Mouse (Mus musculus) stomach, embryonic 14.5 days (tissue): ENCODE measurements at regions not wholly inside any gene's neighbourhood (a gene's known extent, or its start where the extent isn't known, plus 50 kb on each side); places are given as distances from the start of the nearest gene placed in this dataset.

Experiments used
- ATAC-seq: fragments of 200-750 bp; cut with Nextera tagmentation; 2 replicates; pipeline ENCODE4 v1.8.0; 2017; ENCODE audit warnings: low read depth, moderate TSS enrichment; ENCODE audit not compliant: insufficient number of reproducible peaks, insufficient read depth, low FRiP score
- H3K27ac ChIP-seq: fragments of 300-500 bp; sonication (generic); 2 replicates; pipeline ENCODE4 v1.5.1; 2014; ENCODE audit warnings: mild to moderate bottlenecking, low read length, moderate library complexity, mixed read lengths
- H3K27me3 ChIP-seq: fragments of 300-500 bp; sonication (generic); 2 replicates; pipeline ENCODE4 v1.6.1; 2014; ENCODE audit warnings: low read length, control low read depth, mixed read lengths; ENCODE audit not compliant: control insufficient read depth, insufficient read depth
- H3K36me3 ChIP-seq: fragments of 300-500 bp; sonication (generic); 2 replicates; pipeline ENCODE4 v1.6.1; 2014; ENCODE audit warnings: mild to moderate bottlenecking, control low read depth, low read length, moderate library complexity, mixed read lengths; ENCODE audit not compliant: control insufficient read depth, insufficient read depth
- H3K4me1 ChIP-seq: fragments of 300-500 bp; sonication (generic); 2 replicates; pipeline ENCODE4 v1.6.1; 2014; ENCODE audit warnings: low read length, control low read depth, mixed read lengths; ENCODE audit not compliant: control insufficient read depth, insufficient read depth
- H3K4me2 ChIP-seq: fragments of 300-500 bp; sonication (generic); replicated peaks from 2 replicates; pipeline ENCODE4 v1.6.1; 2014; ENCODE audit warnings: low read depth, low read length, control low read depth
- H3K4me3 ChIP-seq: fragments of 300-500 bp; sonication (generic); 2 replicates; pipeline ENCODE4 v1.5.1; 2014; ENCODE audit warnings: low read depth, low read length, control low read depth
- H3K9ac ChIP-seq: fragments of 300-500 bp; sonication (generic); replicated peaks from 2 replicates; pipeline ENCODE4 v1.6.1; 2014; ENCODE audit warnings: low read depth, mild to moderate bottlenecking, control low read depth, low read length, moderate library complexity, mixed read lengths
- H3K9me3 ChIP-seq: fragments of 300-500 bp; sonication (generic); 2 replicates; pipeline ENCODE4 v1.6.1; 2016; ENCODE audit warnings: low read depth, low read length, control low read depth; ENCODE audit not compliant: control insufficient read depth
- WGBS: fragments of 180-500 bp; shearing (Covaris S2); extraction: QIAGEN DNeasy Blood & Tissue Kit; methylation state at CpG from one replicate; pipeline ENCODE4 v1.1.7; 2014; 5-methylcytosine and 5-hydroxymethylcytosine counted together

DNA sequence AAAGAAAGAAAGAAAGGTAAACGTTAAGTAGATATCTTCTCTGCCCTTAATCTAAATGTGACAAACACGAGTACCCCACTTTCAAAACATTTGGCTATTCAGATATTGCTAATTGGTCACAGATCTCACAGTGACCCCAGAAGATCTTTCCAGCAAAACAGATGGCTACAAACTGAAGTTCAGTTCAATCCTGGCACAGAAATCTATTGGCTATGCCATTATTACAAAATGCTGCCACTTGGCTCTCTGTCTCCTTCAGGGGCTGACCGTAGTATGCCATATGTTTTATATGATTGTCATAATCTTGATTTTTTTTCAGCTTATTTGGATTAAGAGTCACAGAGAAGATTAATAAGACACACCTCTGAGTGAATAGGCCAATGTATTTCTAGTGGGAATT is 873.2 kb downstream of the Slc22a22 start:
- 90% methylated on average over 3 of the region's 3 CpGs for WGBS
- no peaks in the 10 kb centered on the region for H3K4me1 ChIP-seq
- no peak overlapping the region for H3K4me2 ChIP-seq
- no peak overlapping the region for H3K4me3 ChIP-seq
- H3K36me3 ChIP-seq: no peaks in the 10 kb centered on the region
- H3K27me3 ChIP-seq: no peaks in the 10 kb centered on the region
- H3K9ac ChIP-seq: no peak overlapping the region
- H3K9me3 ChIP-seq: no peaks in the 10 kb centered on the region
- ATAC-seq: no peak
- no peak overlapping the region for H3K27ac ChIP-seq

DNA sequence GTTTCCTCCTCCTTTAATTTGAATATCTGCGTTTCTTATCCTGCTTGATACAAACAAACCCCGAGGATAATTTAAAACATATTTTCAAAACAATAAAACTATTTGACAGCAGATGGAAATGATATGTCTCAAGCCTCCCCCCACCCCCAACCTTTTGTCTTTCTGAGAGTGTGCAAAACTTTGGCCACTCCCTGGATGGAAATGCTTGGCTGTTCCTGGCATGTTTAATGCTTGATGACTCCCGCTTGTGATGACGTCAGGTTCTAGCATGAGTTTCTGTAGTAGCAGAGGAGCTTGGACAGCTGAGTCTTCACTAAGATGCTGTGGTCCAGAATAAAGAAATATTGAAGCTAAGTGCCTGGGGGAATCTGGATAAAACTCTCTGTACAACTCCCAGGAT is 884.8 kb downstream of the Slc22a22 start:
- Histone ChIP-seq H3K27ac (no peak overlapping the region), H3K9me3 (no peaks in the 10 kb centered on the region), H3K4me2 (no peak overlapping the region), H3K27me3 (no peaks in the 10 kb centered on the region), H3K36me3 (no peaks in the 10 kb centered on the region), H3K9ac (no peak overlapping the region), H3K4me3 (no peak overlapping the region), H3K4me1 (no peaks in the 10 kb centered on the region)
- ATAC-seq: no peak
- WGBS: 73% methylated on average over 4 of the region's 4 CpGs

DNA sequence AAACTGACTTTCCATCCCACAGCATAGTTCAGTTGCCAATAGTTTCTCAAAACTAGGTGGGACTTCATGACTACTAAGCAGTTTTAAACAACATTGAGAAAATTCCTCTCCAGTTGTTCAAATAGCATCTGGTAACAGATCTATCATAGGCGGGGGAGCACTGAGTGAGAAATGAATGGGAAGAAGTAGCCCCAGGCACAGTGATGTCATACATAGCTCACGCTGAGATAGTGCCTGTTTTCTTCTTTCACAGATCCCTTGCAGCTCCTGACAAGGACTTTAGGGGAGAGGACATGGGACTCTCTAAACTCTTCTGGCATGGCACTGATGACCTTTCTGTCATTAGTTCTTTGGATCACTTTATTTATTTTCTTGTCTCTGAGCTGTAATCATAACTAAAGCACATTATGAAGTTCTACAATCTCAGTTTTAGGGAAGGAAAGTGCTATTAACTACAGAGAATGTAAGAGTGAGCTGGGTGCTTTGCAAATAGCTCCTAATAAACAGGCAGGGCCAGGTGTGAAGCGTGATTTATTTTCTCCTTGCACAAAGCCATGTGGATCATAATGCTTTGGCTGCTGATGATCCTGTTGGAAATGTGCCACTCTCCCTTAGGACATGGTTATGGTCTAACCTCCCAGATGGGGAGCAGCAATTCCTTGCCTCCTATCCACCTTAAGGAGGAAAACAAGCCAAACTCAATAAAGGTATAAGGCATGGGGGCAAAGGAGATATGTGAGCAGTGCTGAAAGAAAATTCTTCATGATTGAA is 896.5 kb downstream of the Slc22a22 start:
- no peak overlapping the region for H3K27ac ChIP-seq
- 59% methylated on average over 3 of the region's 3 CpGs for WGBS
- no peak for ATAC-seq
- H3K4me1 ChIP-seq: no peaks in the 10 kb centered on the region
- H3K36me3 ChIP-seq: no peaks in the 10 kb centered on the region
- H3K27me3 ChIP-seq: no peaks in the 10 kb centered on the region
- no peaks in the 10 kb centered on the region for H3K9me3 ChIP-seq
- H3K4me3 ChIP-seq: no peak overlapping the region
- H3K9ac ChIP-seq: no peak overlapping the region
- H3K4me2 ChIP-seq: no peak overlapping the region

- no peak overlapping the region for H3K4me3 ChIP-seq
- no peak overlapping the region for H3K4me2 ChIP-seq
- no peak overlapping the region for H3K27ac ChIP-seq
- no peaks in the 10 kb centered on the region for H3K9me3 ChIP-seq
- H3K36me3 ChIP-seq: no peaks in the 10 kb centered on the region
- H3K27me3 ChIP-seq: no peaks in the 10 kb centered on the region
- ATAC-seq: no peak
- no peak overlapping the region for H3K9ac ChIP-seq
- no peaks in the 10 kb centered on the region for H3K4me1 ChIP-seq
- WGBS: 46% methylated on average over 2 of the region's 2 CpGs
Measured at GRCm38 (mm10) chr15:56563192-56563591, 914.2 kb downstream of the Slc22a22 start.

GRCm38 (mm10) chr15:56562785-56563184 is 914.6 kb downstream of the Slc22a22 start:
- no peak overlapping the region for H3K9ac ChIP-seq
- no peaks in the 10 kb centered on the region for H3K4me1 ChIP-seq
- no peak overlapping the region for H3K4me3 ChIP-seq
- ATAC-seq: no peak
- no peaks in the 10 kb centered on the region for H3K27me3 ChIP-seq
- H3K9me3 ChIP-seq: no peaks in the 10 kb centered on the region
- H3K36me3 ChIP-seq: no peaks in the 10 kb centered on the region
- 62% methylated on average over 1 of the region's 1 CpGs for WGBS
- no peak overlapping the region for H3K27ac ChIP-seq
- no peak overlapping the region for H3K4me2 ChIP-seq

GRCm38 (mm10) chr15:56562143-56562542 is 915.3 kb downstream of the Slc22a22 start:
- WGBS: 90% methylated on average over 2 of the region's 2 CpGs
- no peak overlapping the region for H3K27ac ChIP-seq
- H3K36me3 ChIP-seq: no peaks in the 10 kb centered on the region
- no peaks in the 10 kb centered on the region for H3K27me3 ChIP-seq
- no peak overlapping the region for H3K9ac ChIP-seq
- H3K4me1 ChIP-seq: no peaks in the 10 kb centered on the region
- H3K4me3 ChIP-seq: no peak overlapping the region
- no peak overlapping the region for H3K4me2 ChIP-seq
- ATAC-seq: no peak
- no peaks in the 10 kb centered on the region for H3K9me3 ChIP-seq

DNA sequence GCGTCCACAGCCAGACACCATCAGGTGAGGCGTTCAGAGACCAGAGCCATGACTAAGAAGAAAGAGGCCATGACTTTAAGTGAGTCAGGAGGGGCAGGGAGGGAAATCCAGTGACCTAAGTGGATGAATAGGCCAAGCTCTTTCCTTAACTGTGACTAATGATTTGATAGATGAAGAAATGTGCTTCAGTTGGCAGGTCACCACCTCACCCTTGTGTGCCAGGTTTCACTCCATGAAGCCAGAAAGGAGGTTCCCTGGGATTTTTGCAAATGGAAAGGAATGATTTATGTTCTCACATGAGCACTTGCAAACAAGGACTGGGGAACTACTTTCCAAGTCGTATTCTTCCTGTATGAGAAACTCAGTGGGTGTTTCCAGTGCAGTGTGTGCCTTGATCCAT is 923.0 kb downstream of the Slc22a22 start:
- no peaks in the 10 kb centered on the region for H3K9me3 ChIP-seq
- no peak overlapping the region for H3K27ac ChIP-seq
- H3K4me2 ChIP-seq: no peak overlapping the region
- no peak for ATAC-seq
- no peaks in the 10 kb centered on the region for H3K4me1 ChIP-seq
- no peak overlapping the region for H3K4me3 ChIP-seq
- 63% methylated on average over 3 of the region's 3 CpGs for WGBS
- no peaks in the 10 kb centered on the region for H3K27me3 ChIP-seq
- H3K9ac ChIP-seq: no peak overlapping the region
- H3K36me3 ChIP-seq: no peaks in the 10 kb centered on the region

DNA sequence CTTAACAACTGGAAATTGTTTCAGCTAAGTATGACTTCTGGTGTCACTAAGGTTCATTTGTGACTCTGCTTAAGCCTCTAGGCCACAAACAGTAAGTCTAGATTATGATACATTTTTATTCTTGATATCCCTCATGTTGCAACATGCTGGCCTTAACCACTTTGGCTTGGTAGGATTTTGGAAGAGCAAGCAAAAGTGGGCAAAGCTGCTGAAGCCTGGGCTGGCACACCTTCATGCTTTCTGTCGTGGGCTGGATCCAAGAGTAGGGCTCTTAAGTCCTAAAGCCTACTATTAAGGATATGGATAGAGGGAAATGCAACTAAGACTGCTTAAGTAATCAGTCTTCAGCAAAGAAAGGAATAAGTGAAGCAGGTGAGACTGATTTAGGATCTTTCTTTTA is 923.6 kb downstream of the Slc22a22 start:
- Histone ChIP-seq H3K4me2 (no peak overlapping the region), H3K4me3 (no peak overlapping the region), H3K4me1 (no peaks in the 10 kb centered on the region), H3K27me3 (no peaks in the 10 kb centered on the region), H3K27ac (no peak overlapping the region), H3K36me3 (no peaks in the 10 kb centered on the region), H3K9ac (no peak overlapping the region), H3K9me3 (no peaks in the 10 kb centered on the region)
- ATAC-seq: no peak
- WGBS: 71% methylated on average over 1 of the region's 1 CpGs

DNA sequence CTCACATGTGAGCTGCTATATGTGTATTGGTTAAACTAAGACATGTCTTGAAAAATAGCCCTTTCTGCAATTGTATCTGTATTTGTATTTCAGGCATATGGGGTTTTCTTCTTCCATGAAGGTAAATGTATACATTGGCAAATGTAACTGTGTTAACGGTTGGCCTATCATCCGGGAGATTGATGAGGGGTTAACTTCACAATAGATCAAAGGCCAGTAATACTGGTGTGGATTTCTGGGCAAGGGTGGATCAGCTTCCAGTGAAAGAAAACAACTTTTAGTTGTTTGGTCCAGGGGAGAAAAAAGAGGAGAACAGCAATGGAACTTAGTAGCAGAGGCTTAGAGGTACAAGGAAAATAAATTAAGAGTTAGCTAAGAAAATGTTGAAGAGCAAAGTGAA is 945.9 kb downstream of the Slc22a22 start:
- H3K36me3 ChIP-seq: no peaks in the 10 kb centered on the region
- H3K9ac ChIP-seq: no peak overlapping the region
- no peaks in the 10 kb centered on the region for H3K9me3 ChIP-seq
- WGBS: 9% methylated on average over 2 of the region's 2 CpGs
- H3K4me3 ChIP-seq: no peak overlapping the region
- H3K27ac ChIP-seq: no peak overlapping the region
- H3K4me2 ChIP-seq: no peak overlapping the region
- H3K4me1 ChIP-seq: no peaks in the 10 kb centered on the region
- no peaks in the 10 kb centered on the region for H3K27me3 ChIP-seq
- ATAC-seq: no peak; the same call in 1 of the 2 replicates
